Mouse (Mus musculus) neural tube, embryonic 14.5 days (tissue): ENCODE measurements around the gene Nme4. TPM values are rescaled to one million over a fixed set of nuclear protein-coding genes. Genes with fewer than 3 reads are reported as not detected.

Source experiments
- ATAC-seq: fragments of 200-750 bp; cut with Nextera tagmentation; 2 replicates; pipeline ENCODE4 v1.8.0; 2017; ENCODE audit warnings: low read depth, mild to moderate bottlenecking, moderate TSS enrichment, moderate library complexity
- H3K27ac ChIP-seq: fragments of 300-500 bp; sonication (generic); 2 replicates; pipeline ENCODE4 v1.5.1; 2014; ENCODE audit warnings: low read depth, mild to moderate bottlenecking, control low read depth, low read length, moderate library complexity, mixed read lengths
- H3K27me3 ChIP-seq: fragments of 300-500 bp; sonication (generic); 2 replicates; pipeline ENCODE4 v1.6.1; 2014; ENCODE audit warnings: low read length; ENCODE audit not compliant: control insufficient read depth, insufficient read depth
- H3K36me3 ChIP-seq: fragments of 300-500 bp; sonication (generic); 2 replicates; pipeline ENCODE4 v1.6.1; 2014; ENCODE audit warnings: low read length, mixed read lengths; ENCODE audit not compliant: control insufficient read depth, insufficient read depth
- H3K4me1 ChIP-seq: fragments of 300-500 bp; sonication (generic); 2 replicates; pipeline ENCODE4 v1.6.1; 2014; ENCODE audit warnings: low read length; ENCODE audit not compliant: control insufficient read depth, insufficient read depth
- H3K4me2 ChIP-seq: fragments of 300-500 bp; sonication (generic); 2 replicates; pipeline ENCODE4 v1.6.1; 2014; ENCODE audit warnings: mild to moderate bottlenecking, low read depth, low read length, control low read depth
- H3K4me3 ChIP-seq: fragments of 300-500 bp; sonication (generic); 2 replicates; pipeline ENCODE4 v1.5.1; 2014; ENCODE audit warnings: low read depth, low read length, control low read depth, mixed read lengths
- H3K9ac ChIP-seq: fragments of 300-500 bp; sonication (generic); replicated peaks from 2 replicates; pipeline ENCODE4 v1.6.1; 2014; ENCODE audit warnings: low read depth, mild to moderate bottlenecking, control low read depth, low read length, mixed read lengths
- H3K9me3 ChIP-seq: fragments of 300-500 bp; sonication (generic); 2 replicates; pipeline ENCODE4 v1.6.1; 2016; ENCODE audit warnings: low read length; ENCODE audit not compliant: control insufficient read depth
- WGBS: fragments of 180-500 bp; shearing (Covaris S2); extraction: QIAGEN DNeasy Blood & Tissue Kit; methylation state at CpG from one replicate; pipeline ENCODE4 v1.1.7; 2014; 5-methylcytosine and 5-hydroxymethylcytosine counted together
- polyA plus RNA-seq: library from polyadenylated mRNA; unstranded; fragments of >200 nt; fragmentation: Nextera tagmentation; extraction: Ambion mirVana; gene quantifications from 2 replicates; pipeline ENCODE4 v1.2.1, GENCODE M21; 2014

The Nme4 gene
- polyA plus RNA-seq, 1 experiment from 2014 or later, result 10.8 TPM

DNA sequence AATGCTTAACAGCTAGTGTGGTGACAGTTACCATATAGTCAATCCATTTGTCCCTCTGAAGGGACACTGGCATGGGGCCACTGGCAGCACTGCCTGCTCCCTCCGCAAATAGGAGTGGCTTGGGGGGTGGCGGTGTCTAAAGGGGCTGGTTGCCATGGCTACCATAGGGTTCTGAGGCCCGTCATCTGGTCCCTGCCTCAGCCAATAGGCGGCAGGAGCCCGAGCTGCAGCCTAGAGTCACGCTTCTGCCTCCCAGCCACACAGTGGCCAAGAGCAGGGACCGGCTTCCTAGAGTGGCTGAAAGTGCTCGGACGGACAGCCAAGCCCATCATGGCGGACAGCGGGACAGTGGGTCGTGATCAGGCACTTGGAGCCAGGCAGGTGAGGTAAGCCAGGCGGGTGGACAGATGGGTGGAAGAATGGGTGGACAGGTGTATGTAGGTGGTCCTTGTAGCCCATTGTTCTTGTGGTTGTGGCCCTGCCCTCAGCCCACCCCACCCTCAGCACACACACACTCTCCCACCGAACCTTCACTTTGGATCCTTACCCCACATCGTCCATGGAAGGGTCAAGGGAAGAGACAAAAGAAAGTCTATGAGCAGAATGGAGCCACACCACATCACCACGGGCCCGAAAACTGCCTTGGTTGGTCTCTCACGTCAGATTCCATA is 35.8 kb upstream of the Nme4 start:
- Histone ChIP-seq H3K4me1 (no peaks in the 10 kb centered on the region), H3K27ac (no peak overlapping the region), H3K27me3 (no peaks in the 10 kb centered on the region), H3K36me3 (peaks cover 29% of the 10 kb centered on the region), H3K4me3 (no peak overlapping the region), H3K9ac (no peak overlapping the region), H3K9me3 (no peaks in the 10 kb centered on the region), H3K4me2 (no peak overlapping the region)
- no peak for ATAC-seq
- WGBS, result 74% methylated on average over 18 of the region's 18 CpGs

DNA sequence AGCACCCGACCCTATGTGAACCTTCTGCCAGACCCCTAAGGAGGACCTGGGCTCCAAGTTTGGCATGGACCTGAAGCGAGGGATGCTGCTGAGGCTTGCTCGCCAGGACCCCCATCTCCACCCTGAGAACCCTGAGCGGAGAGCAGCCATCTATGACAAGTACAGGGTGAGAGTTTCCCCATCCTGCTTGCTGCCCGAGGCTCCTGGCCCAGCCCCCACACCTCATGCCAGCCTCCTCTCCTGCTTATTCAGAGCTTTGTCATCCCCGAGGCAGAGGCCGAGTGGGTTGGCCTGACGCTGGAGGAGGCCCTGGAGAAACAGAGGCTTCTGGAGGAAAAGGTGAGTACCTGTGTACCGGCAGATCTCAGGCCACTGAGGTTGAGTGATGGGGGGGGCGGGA is 29.8 kb upstream of the Nme4 start:
- no peak overlapping the region for H3K4me2 ChIP-seq

DNA sequence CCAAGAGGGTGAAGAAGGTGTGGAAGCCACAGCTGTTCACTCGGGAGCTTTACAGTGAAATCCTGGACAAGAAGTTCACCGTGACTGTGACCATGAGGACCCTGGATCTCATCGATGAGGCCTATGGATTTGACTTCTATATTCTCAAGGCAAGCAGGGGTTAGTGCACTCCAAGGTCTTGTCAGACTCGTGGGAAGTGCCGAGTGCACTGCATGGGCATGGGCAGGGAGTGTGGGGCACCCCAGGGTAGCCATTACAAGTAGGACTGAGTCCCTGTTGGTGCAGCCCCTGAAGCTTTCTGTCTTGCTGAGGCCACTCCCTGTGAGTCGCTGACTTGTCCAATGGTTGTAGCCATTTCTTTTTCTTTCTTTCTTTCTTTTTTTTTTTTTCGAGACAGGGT is 29.2 kb upstream of the Nme4 start:
- Histone ChIP-seq H3K9me3 (no peaks in the 10 kb centered on the region), H3K27me3 (no peaks in the 10 kb centered on the region), H3K9ac (no peak overlapping the region), H3K36me3 (peaks cover 23% of the 10 kb centered on the region), H3K4me3 (peak overlapping the region; percentile 88), H3K27ac (no peak overlapping the region), H3K4me2 (peak overlapping the region; percentile 88; the same call in 1 of the 2 replicates), H3K4me1 (peaks cover 10% of the 10 kb centered on the region)
- WGBS, result 93% methylated on average over 7 of the region's 7 CpGs
- no peak for ATAC-seq

More for the DNA sequence above, 29.8 kb upstream of the Nme4 start:
- Histone ChIP-seq H3K4me3 (no peak overlapping the region), H3K36me3 (peaks cover 27% of the 10 kb centered on the region), H3K4me1 (peaks cover 10% of the 10 kb centered on the region), H3K27ac (no peak overlapping the region), H3K27me3 (no peaks in the 10 kb centered on the region), H3K9me3 (no peaks in the 10 kb centered on the region), H3K9ac (no peak overlapping the region)
- WGBS, result 96% methylated on average over 10 of the region's 10 CpGs
- no peak for ATAC-seq

DNA sequence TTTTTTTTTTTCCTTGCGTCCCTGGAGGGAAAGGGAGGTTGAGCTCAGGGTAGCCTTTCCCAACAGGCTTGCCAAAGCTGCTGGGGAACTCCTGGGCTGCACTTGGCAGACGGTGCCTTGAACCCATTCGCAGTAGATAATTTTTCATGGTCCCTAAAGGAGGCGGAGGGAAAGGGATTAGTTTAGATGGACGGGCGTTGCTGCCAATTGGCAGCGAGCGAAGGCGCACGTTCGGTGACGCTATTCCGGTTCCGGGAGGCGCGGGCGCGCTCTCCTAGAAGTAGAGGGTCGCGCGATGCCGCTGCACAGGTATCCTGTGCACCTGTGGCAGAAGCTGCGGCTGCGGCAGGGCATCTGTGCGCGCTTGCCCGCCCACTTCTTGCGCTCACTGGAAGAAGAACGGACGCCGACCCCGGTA is 27.9 kb upstream of the Nme4 start, which contains the start of gene Mrpl28:
Gene Mrpl28, plus strand, starts transcription at position 234 of the 418 bp plus-strand sequence.
- Histone ChIP-seq H3K4me1 (peaks cover 10% of the 10 kb centered on the region), H3K4me3 (peak within 1 kb of the TSS; percentile 88), H3K36me3 (peaks cover 16% of the 10 kb centered on the region), H3K9me3 (no peaks in the 10 kb centered on the region), H3K9ac (peak within 1 kb of the TSS; percentile 78), H3K27ac (no peak within 1 kb of the TSS), H3K27me3 (no peaks in the 10 kb centered on the region), H3K4me2 (peak within 1 kb of the TSS; percentile 88)
- WGBS, result under 1% methylated on average over 32 of the region's 32 CpGs
- ATAC-seq, result peak; percentile 90

DNA sequence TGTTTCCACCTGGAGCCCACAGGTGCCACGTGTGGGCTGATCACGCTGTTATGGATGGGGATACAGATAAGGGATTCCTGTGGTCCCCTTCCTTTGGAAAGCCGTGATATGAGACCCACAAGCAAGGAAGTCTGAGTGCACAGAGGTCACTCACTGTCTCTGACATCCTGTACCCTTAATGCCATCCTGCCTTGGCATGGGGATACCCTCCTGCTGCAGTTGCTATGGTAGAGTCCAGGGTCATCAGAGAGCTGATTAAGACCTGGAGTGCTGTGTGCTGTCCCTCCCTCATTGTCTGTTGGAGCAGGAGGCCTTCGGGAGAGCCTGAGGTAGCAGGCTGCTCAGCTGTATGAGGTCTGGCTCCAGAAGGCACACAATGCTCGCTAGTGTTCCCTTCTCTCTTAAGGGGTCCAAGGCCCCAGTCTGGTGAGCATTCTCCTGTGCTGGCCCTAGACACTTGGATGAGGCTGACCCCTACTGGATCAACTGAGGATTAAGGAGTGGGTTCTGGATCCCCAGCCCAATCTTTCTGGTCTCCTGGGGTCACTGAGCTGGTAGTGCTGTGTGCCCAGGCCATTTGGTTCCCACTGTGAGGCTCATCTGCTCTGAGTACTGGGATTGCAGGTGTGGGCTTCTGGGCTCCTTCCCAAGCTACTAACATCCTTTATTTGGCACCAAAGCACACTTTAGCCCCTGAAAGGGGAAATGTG is 27.2 kb upstream of the Nme4 start:
- H3K4me3 ChIP-seq, result no peak overlapping the region
- H3K4me2 ChIP-seq, result no peak overlapping the region
- ATAC-seq, result peak; percentile 9; the same call in 1 of the 2 replicates
- no peak overlapping the region for H3K27ac ChIP-seq
- 70% methylated on average over 5 of the region's 5 CpGs for WGBS
- H3K36me3 ChIP-seq, result peaks cover 15% of the 10 kb centered on the region
- H3K9me3 ChIP-seq, result no peaks in the 10 kb centered on the region
- no peaks in the 10 kb centered on the region for H3K27me3 ChIP-seq
- H3K4me1 ChIP-seq, result peaks cover 10% of the 10 kb centered on the region
- no peak overlapping the region for H3K9ac ChIP-seq

DNA sequence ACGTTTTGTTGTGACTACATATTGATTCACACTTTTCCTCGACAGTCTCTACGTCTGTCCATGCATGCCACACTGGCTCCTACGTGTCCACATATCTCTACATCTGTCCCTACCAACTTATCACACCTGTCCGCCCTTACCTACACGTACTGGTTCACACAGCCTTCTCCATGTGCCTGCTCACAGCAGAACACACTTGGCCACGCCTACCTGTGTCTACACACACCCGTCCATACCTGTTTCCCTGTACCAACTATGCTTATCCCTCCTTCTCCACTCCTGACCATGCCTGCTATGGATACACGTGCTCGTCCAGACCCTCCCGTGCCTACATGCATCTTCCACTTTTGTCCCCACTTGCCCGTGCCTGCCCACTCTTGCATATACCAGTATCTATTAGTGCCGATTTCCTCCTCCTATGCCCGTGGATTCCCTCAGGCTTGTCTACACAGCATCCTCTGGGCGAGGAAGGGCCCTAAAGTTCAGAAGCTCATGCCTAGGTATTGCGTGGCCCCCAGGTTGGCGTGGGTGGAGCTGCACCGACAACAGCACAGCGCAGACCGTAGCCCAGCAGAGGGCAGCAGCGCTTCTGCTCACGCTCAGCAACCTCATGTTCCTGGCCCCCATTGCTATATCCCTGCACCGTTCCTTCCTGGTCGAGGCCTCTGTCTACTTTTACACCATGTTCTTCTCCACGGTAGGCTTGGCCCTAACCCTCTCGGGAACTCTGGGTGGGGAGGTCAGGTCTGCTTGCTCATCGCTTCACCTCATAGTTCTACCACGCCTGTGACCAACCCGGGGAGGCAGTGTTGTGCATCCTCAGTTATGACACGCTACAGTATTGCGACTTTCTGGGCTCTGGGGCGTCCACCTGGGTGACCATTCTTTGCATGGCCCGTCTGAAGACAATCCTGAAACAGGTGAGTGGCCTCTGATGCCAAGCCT is 24.6 kb upstream of the Nme4 start:
- no peaks in the 10 kb centered on the region for H3K9me3 ChIP-seq
- H3K4me2 ChIP-seq, result no peak overlapping the region
- H3K4me3 ChIP-seq, result no peak overlapping the region
- peaks cover 10% of the 10 kb centered on the region for H3K4me1 ChIP-seq
- 51% methylated on average over 33 of the region's 33 CpGs for WGBS
- H3K9ac ChIP-seq, result no peak overlapping the region; the same call in 1 of the 2 replicates
- H3K27ac ChIP-seq, result no peak overlapping the region
- 0 out of 2 replicates have a peak, but pooled peaks have one; percentile 11 for ATAC-seq
- no peaks in the 10 kb centered on the region for H3K36me3 ChIP-seq
- H3K27me3 ChIP-seq, result no peaks in the 10 kb centered on the region

DNA sequence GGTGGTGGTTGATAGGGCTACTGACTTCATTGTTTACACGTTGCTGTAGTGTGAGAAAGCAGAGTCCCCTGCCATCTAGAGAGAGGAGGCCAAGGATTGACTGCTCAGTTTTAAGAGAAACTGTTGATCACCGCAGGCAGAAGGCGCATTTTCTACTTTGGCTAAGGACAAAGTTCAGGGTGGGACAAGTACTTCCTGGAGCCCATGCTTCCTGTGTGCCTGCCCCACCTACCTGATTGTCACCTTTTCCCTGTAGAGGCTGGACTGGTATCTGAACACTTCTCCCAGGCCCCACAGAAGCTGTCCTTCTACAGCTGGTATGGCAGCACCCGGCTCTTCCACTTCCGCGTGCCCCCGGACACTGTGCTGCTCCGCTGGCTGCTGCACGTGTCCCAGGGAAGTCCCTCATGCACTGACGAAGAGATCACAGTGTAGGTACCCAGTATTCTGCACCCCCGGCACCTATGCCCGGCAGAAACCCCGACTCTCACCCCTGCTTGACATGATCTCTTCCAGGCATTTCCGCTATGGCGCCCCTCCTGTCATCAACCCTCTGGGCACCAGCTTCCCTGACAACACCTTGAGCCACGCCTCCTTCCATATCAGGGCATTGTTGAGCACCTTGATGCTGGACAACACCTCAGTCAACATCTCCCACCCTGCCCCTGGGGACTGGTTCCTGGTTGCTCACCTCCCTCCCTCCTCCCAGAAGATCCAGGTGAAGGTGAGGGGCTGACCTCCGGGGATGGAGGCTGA is 21.3 kb upstream of the Nme4 start:
- Histone ChIP-seq H3K27me3 (0 out of 2 replicates have a peak, but pooled peaks cover 3% of the 10 kb centered on the region), H3K36me3 (no peaks in the 10 kb centered on the region), H3K27ac (no peak overlapping the region), H3K4me3 (no peak overlapping the region), H3K9me3 (no peaks in the 10 kb centered on the region), H3K9ac (no peak overlapping the region), H3K4me2 (no peak overlapping the region), H3K4me1 (0 out of 2 replicates have a peak, but pooled peaks cover 2% of the 10 kb centered on the region)
- no peak for ATAC-seq
- WGBS, result 91% methylated on average over 17 of the region's 17 CpGs

DNA sequence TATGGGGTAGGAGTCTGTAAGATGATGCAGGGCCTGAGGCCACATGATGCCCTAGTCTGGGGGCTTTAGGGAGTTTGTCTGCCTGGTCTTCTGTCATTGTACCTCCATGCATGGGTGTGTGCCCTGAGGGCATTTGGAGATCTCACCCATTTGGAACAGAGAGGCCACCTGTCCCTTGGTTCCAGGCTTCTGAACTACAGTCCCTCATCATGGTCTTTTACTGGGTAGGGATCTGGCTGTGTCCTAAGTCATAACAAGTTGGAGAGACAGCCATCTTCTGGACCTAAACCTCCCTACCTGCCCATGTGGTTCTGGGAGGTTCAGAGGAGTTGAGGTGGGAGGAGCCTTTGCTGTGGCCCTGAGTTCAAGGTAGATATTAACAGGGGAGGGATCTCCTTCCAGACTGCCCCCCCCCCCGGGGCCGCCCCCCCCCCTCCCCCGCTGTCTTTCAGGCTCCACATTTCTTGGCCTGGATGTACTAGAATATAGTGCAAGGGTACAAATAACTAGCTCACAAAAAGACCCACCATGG is 20.6 kb upstream of the Nme4 start:
- no peaks in the 10 kb centered on the region for H3K36me3 ChIP-seq
- H3K4me1 ChIP-seq, result 0 out of 2 replicates have a peak, but pooled peaks cover 2% of the 10 kb centered on the region
- no peak overlapping the region for H3K27ac ChIP-seq
- 71% methylated on average over 2 of the region's 3 CpGs for WGBS
- H3K4me3 ChIP-seq, result no peak overlapping the region
- H3K4me2 ChIP-seq, result no peak overlapping the region
- no peak overlapping the region for H3K9ac ChIP-seq
- 0 out of 2 replicates have a peak, but pooled peaks cover 3% of the 10 kb centered on the region for H3K27me3 ChIP-seq
- H3K9me3 ChIP-seq, result no peaks in the 10 kb centered on the region
- ATAC-seq, result no peak
